Mouse (Mus musculus) layer of hippocampus, adult 2 months (tissue): ENCODE data around the gene Ttc8. TPM values are rescaled to one million over a fixed set of nuclear protein-coding genes. Genes with fewer than 3 reads are reported as not detected.
"Not testable (repeated sequence)": the region's sequence is repeated elsewhere in the genome, so short reads cannot be mapped to it uniquely, and the experiment has no call there.

ENCODE experiments used
- DNase-seq, 2 experiments: peaks; one replicate each; pipeline ENCODE4 v3.0.0; 2022; ENCODE audit warnings: low spot score in 2 of 2
- H3K27ac ChIP-seq: fragments of 200-600 bp; 2 replicates; pipeline ENCODE4 v1.8.1; 2022
- H3K4me3 ChIP-seq: fragments of 200-600 bp; 2 replicates; pipeline ENCODE4 v1.8.1; 2022; ENCODE audit warnings: mild to moderate bottlenecking
- CTCF ChIP-seq: fragments of 200-600 bp; conservative IDR thresholded peaks from 2 replicates; pipeline ENCODE4 v1.8.1; 2022; ENCODE audit warnings: antibody characterized with exemption, mild to moderate bottlenecking, moderate library complexity
- total RNA-seq, 2 experiments: library from RNA; stranded (reverse); gene quantifications; 2 replicates each; pipeline ENCODE4 v1.2.3; 2021

Gene Ttc8
- total RNA-seq, 2 experiments from 2014 or later = 43.7 to 59.0 TPM

DNA sequence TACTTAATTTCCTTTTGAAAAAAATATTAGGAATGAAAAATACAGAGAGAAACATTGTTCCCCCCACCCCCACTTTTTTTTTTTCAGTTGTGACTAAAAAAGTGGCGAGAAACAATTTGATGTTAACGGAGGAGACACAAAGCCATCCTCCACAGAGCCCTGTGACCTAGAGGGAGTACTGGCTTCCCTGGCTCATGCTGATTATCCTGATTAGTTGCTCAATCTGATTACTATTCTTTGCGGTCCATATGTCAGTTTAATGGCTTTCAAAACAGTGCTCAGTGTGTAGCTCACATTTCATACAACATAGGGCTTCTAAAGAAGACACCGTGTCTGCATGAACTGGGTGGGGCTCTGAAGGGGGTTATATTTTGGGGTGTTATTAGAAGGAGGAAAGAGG, 12.1 kb downstream of the Ttc8 start:
- 0 out of 2 replicates have a peak overlapping the region, but pooled peaks have one; percentile 19 for H3K27ac ChIP-seq
- TF ChIP-seq CTCF = no peak
- no peak for DNase-seq
- H3K4me3 ChIP-seq = no peak overlapping the region

GRCm38 (mm10) chr12:98932856-98933255, 12.5 kb downstream of the Ttc8 start:
- no peak for TF ChIP-seq CTCF
- Histone ChIP-seq H3K27ac (no peak overlapping the region), H3K4me3 (no peak overlapping the region)
- DNase-seq = no peak

DNA sequence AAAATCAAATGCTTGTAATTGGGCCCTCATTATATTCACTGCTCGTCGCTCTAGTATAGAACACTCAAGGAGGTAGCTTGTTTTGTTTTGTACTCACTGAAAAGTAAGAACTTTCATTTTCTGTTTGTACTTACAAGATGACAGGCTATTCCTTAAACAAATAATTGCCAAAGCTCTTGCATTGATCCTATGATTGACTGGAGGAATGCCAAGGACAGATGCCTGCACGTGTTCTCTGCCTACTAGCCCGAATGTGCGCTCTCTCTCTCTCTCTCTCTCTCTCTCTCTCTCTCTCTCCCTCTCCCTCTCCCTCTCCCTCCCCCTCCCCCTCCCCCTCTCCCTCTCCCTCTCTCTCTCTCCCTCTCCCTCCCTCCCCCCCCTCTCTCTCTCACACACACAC, 30.9 kb downstream of the Ttc8 start:
- not testable (repeated sequence) for DNase-seq, H3K27ac ChIP-seq, H3K4me3 ChIP-seq

GRCm38 (mm10) chr12:98956951-98957350, 36.6 kb downstream of the Ttc8 start:
- no peak for TF ChIP-seq CTCF
- Histone ChIP-seq H3K27ac (0 out of 2 replicates have a peak overlapping the region, but pooled peaks have one; percentile 28), H3K4me3 (no peak overlapping the region)
- DNase-seq = no peak

GRCm38 (mm10) chr12:98957455-98957854, 37.1 kb downstream of the Ttc8 start:
- Histone ChIP-seq H3K27ac (no peak overlapping the region), H3K4me3 (no peak overlapping the region)
- DNase-seq = no peak
- no peak for TF ChIP-seq CTCF

GRCm38 (mm10) chr12:98961008-98961407, 40.6 kb downstream of the Ttc8 start:
- no peak for TF ChIP-seq CTCF
- Histone ChIP-seq H3K4me3 (no peak overlapping the region), H3K27ac (peak overlapping the region; percentile 56; the same call in 1 of the 2 replicates)
- no peak for DNase-seq

- no peak for TF ChIP-seq CTCF
- Histone ChIP-seq H3K4me3 (no peak overlapping the region), H3K27ac (peak overlapping the region; percentile 56)
- peak; percentile 30 to 49 for DNase-seq
These were observed 41.0 kb downstream of the Ttc8 start for GRCm38 (mm10) chr12:98961415-98961814.

DNA sequence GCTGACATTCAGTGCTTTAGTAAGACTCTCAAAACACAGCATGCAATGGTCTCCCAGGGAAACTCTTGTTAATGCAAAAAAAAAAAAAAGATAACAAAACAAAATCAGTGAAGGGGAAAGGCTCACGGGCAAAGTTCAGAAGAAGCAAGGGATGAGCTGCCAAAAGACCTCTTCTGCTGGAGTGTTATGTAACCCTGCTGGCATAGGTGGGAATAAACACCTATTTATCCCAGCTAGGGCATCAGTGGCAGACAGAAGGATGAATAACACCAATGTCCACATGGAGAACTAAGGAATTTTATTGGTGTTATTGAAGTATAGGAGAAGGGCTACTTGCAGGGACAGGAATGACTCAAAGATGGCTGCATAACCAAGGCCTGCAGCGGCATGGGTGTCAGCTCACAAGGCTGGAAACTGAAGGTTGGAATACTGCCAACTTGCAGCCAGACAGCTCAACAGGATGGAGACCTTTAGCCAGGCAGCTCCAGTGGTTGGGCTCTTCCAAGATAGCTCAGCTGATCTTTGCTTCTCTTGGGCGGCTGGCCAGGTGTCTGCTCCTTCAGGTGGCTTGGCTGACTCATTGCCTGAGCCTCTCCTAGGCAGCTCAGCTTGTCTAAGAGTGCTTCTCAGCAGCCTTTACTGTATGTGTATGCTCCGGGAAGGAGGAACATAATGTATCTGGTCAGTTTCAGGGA, 45.2 kb downstream of the Ttc8 start:
- Histone ChIP-seq H3K4me3 (no peak overlapping the region), H3K27ac (no peak overlapping the region)
- no peak for DNase-seq
- no peak for TF ChIP-seq CTCF

DNA sequence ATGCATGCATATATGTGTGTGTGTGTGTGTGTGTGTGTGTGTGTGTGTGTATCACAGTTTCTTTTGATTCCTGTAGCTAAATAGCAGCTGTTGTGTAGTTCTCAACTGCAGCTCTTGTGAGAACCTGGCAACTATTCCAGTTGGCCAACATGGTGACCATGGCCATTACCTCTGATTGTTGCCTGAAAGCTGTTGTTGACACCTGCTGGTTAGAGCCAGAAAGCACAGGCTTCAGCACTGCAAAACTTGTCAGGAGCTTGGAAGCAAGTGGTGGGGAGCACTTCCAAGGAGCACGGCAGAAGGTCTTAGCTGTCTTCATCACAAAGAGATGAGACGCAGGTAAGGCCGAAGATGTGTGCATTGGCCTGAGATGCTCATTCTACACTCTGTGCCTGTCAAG, 51.9 kb downstream of the Ttc8 start:
- no peak for DNase-seq
- no peak overlapping the region for H3K27ac ChIP-seq
- TF ChIP-seq CTCF = 0 out of 2 replicates have a peak, but pooled peaks have one; percentile 8
- H3K4me3 ChIP-seq = no peak overlapping the region

DNA sequence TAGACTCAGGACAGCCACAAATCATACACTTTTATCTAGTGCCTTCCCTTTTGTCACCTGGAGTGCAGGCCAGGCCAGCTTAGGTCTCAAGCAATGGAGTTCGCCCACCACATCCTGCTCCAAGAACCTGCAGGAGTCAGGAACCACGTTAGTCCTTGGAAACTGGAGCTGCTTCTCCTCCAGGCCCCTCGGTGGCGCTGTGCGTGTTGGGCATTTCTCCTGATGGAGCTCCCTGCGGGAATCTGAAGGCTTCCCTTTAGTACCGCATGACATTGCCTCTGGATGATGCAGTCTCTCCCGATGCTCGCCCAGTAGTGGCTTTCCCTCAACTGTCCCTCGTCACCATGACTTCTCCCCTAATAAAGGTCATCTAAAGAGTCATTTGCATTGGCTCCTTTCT, 53.1 kb downstream of the Ttc8 start:
- DNase-seq = no peak
- H3K27ac ChIP-seq = no peak overlapping the region
- peak; percentile 30; the same call in 1 of the 2 replicates for TF ChIP-seq CTCF
- H3K4me3 ChIP-seq = no peak overlapping the region

DNA sequence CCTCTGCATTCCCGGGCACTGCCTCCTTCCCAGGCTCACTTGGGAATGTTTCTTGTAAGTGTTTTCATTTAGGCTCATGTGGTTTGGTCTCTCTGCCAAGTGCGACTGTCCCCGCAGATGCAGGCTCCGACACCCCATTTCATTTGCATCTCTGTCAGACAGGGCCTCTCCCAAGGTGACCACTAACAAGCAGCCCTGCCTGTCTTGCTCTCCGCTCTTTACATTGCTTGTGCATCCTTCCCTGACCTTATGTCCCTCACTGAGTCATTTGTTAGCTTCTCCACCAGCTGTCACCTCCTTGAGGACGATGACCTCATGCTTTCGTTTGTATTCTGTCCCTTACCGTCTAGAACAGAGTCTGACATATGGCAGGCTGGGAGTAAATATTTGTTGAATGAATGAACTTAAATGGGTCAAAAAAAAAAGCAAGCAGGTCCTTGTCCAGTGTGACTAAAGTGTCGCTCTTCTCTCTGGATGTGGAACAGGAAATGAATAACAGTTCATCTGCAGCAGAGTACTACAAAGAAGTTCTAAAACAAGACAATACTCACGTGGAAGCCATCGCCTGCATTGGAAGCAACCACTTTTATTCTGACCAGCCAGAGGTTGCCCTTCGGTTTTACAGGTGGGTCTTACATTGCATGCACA, 53.9 kb downstream of the Ttc8 start:
- Histone ChIP-seq H3K4me3 (no peak overlapping the region), H3K27ac (no peak overlapping the region)
- DNase-seq = no peak
- no peak for TF ChIP-seq CTCF

DNA sequence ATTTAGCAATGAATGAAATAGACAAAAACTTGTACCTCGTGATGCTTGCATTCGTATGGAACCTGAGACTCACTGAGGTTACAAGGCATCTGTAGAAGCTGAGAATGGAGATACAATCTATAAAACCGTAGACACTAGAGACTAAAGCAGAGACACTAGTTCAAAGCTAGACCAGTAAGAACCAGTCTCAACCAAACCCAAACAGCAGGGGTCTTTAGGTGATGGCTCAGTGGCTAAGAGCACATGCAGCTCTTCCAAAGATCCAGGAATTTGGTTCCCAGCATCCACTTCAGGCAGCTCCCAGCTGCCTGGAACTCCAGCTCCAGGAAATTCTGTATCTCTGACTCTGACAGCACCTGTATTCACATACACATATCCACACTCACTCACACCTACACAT, 60.7 kb downstream of the Ttc8 start:
- H3K4me3 ChIP-seq = no peak overlapping the region
- no peak for DNase-seq
- no peak for TF ChIP-seq CTCF
- no peak overlapping the region for H3K27ac ChIP-seq

GRCm38 (mm10) chr12:98984785-98985184, 64.4 kb downstream of the Ttc8 start:
- no peak for DNase-seq
- TF ChIP-seq CTCF = no peak

More at GRCm38 (mm10) chr12:98984785-98985184, 64.4 kb downstream of the Ttc8 start:
- H3K27ac ChIP-seq = no peak overlapping the region
- H3K4me3 ChIP-seq = no peak overlapping the region
